Mouse (Mus musculus) forebrain, postnatal 0 days (tissue): ENCODE measurements around the gene Anks3. TPM values are rescaled to one million over a fixed set of nuclear protein-coding genes. Genes with fewer than 3 reads are reported as not detected.

Experiments used
- ATAC-seq: fragments of 200-750 bp; cut with Nextera tagmentation; 2 replicates; pipeline ENCODE4 v1.8.0; 2017; ENCODE audit warnings: mild to moderate bottlenecking, moderate library complexity
- DNase-seq: peaks from one replicate; pipeline ENCODE4 v3.0.0-alpha.2; 2015
- H3K27ac ChIP-seq: fragments of 300-500 bp; sonication (generic); 2 replicates; pipeline ENCODE4 v1.5.1; 2014; ENCODE audit warnings: low read depth, mild to moderate bottlenecking, antibody characterized with exemption, low read length, moderate library complexity, mixed read lengths
- H3K27me3 ChIP-seq: fragments of 300-500 bp; sonication (generic); 2 replicates; pipeline ENCODE4 v1.6.1; 2014; ENCODE audit warnings: mild to moderate bottlenecking, low read length, mixed read lengths; ENCODE audit not compliant: insufficient read depth
- H3K36me3 ChIP-seq: fragments of 300-500 bp; sonication (generic); 2 replicates; pipeline ENCODE4 v1.6.1; 2014; ENCODE audit warnings: mild to moderate bottlenecking, moderate library complexity; ENCODE audit not compliant: insufficient read depth
- H3K4me1 ChIP-seq: fragments of 300-500 bp; sonication (generic); 2 replicates; pipeline ENCODE4 v1.6.1; 2014; ENCODE audit warnings: antibody characterized with exemption; ENCODE audit not compliant: insufficient read depth
- H3K4me2 ChIP-seq: fragments of 300-500 bp; sonication (generic); 2 replicates; pipeline ENCODE4 v1.6.1; 2014; ENCODE audit warnings: low read depth, mild to moderate bottlenecking, moderate library complexity
- H3K4me3 ChIP-seq: fragments of 300-500 bp; sonication (generic); 2 replicates; pipeline ENCODE4 v1.5.1; 2014; ENCODE audit warnings: low read depth, low read length, mixed read lengths
- H3K9ac ChIP-seq: fragments of 300-500 bp; sonication (generic); 2 replicates; pipeline ENCODE4 v1.6.1; 2014; ENCODE audit warnings: mild to moderate bottlenecking
- H3K9me3 ChIP-seq: fragments of 300-500 bp; sonication (generic); 2 replicates; pipeline ENCODE4 v1.6.1; 2016; ENCODE audit warnings: low read length
- CTCF ChIP-seq: sonication (generic); IDR thresholded peaks from 2 replicates; pipeline ENCODE4 v1.5.1; 2016; ENCODE audit warnings: antibody characterized with exemption, control low read depth, low read depth
- whole genome bisulfite sequencing: fragments of 180-500 bp; shearing (Covaris S2); extraction: QIAGEN DNeasy Blood & Tissue Kit; methylation state at CpG from one replicate; pipeline ENCODE4 v1.1.7; 2014; 5-methylcytosine and 5-hydroxymethylcytosine counted together
- polyA plus RNA-seq: library from polyadenylated mRNA; unstranded; fragments of >200 nt; fragmentation: Nextera tagmentation; extraction: Ambion mirVana; gene quantifications from 2 replicates; pipeline ENCODE4 v1.2.1, GENCODE M21; 2015
- total RNA-seq: library from RNA; depleted of rRNA; stranded (reverse); fragments of >200 nt; gene quantifications from 2 replicates; pipeline ENCODE4 v1.2.3, GENCODE M21; 2014; rRNA removed

Gene Anks3
- 55.6 and 58.6 TPM in 2 replicates for total RNA-seq
- 34.8 and 37.6 TPM in 2 replicates for polyA plus RNA-seq

DNA sequence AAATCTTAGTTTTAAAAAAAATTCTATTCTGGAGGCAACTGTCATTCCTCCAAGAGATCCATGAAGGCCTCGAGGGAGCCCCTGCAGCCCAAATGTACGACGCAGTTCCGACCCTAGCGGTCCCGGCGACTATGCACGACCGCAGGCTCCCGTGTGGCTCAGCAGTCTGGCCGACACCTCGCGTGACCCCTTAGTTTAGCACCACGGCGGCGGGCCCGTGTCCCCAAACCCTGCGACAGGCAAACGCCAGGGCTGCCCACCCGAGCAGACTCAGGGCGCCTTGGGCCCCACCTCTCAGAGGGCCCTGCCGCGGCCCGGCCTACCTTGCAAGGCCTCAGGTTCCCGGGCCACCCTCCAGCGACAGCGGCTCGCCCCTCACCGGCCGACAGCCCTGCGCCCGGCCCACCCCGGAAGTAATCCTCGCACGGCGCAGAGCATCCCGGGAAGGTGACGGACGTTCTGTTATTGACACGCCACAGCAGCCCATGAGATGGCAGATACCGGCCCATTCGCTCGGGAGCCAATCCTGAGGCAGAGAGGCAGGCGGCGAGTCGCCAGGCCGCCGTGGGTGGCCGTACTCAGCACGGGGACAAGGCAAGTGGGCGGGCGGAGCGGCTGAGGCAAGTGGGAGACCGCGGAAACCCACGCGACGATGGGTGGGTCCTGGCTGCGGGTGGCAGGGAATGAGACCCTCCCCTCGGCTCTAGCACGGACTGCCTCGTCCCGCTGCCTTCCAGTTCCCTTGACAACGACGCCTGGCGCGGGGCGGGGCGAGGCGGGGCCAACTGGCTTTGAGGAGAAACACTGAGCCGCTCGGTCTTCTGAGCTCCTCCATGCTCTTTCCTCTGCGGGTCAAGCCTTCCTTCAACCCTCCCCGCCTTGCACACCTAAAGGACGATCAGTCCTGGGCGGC lies at the start of gene Anks3:
Anks3 (minus strand) TSS at position 409 of the 913 bp plus-strand sequence.
- peaks cover 6% of the 10 kb centered on the region; the same call in 1 of the 2 replicates for H3K36me3 ChIP-seq
- peaks cover 8% of the 10 kb centered on the region; the same call in 1 of the 2 replicates for H3K4me1 ChIP-seq
- no peak for TF ChIP-seq CTCF
- H3K4me2 ChIP-seq: peak within 1 kb of the TSS; percentile 78
- H3K4me3 ChIP-seq: peak within 1 kb of the TSS; percentile 83
- H3K27me3 ChIP-seq: no peaks in the 10 kb centered on the region
- no peaks in the 10 kb centered on the region for H3K9me3 ChIP-seq
- peak; percentile 99 for DNase-seq
- peak within 1 kb of the TSS; percentile 86 for H3K27ac ChIP-seq
- WGBS: 1% methylated on average over 76 of the region's 76 CpGs
- peak within 1 kb of the TSS; percentile 90 for H3K9ac ChIP-seq
- ATAC-seq: peak; percentile 97

DNA sequence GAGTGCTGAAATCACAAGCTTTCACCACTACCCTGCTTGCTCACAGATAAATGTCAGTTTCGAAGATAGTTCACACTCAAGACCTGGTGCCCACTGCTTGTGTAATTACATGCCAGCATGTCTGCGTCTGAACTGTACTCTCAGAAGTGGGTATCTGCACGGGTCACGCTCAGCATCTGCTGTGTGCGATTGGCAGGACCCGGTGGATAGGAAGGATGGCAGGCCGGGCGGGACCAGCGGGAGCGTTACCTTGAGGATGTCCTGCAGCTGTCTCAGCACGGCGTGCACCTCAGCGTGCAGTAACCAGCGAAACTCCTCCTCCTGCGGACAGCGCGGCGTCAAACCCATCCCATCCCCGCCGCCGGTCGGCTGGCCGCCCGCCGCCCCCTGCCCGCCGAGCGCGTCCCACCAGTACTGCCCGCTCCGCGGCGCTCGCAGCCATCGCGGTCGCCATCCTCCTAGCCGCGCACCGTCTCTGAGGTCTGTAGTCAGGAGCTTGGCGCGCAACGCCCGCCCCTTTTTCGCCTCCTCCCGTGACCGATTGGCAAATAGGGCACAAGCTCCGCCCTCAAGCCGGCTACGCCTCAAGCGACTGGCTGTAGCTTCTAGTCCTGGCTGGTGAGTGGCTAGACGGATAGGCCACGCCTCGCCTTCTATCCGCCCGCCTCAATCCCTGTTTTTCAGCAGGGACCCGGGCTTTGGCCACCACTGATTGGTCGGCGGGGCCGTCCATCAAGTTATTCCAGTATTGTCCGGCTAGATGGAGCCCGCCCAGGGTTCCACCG lies 49.2 kb upstream of the Anks3 start, which contains the start of gene Rogdi:
Rogdi (minus strand) TSS at position 500 of the 785 bp plus-strand sequence.
- Histone ChIP-seq H3K9me3 (no peaks in the 10 kb centered on the region), H3K36me3 (peaks cover 43% of the 10 kb centered on the region), H3K4me1 (0 out of 2 replicates have a peak, but pooled peaks cover 4% of the 10 kb centered on the region), H3K9ac (peak within 1 kb of the TSS; percentile 66), H3K4me3 (peak within 1 kb of the TSS; percentile 74), H3K4me2 (peak within 1 kb of the TSS; percentile 71), H3K27ac (peak within 1 kb of the TSS; percentile 85), H3K27me3 (no peaks in the 10 kb centered on the region)
- 1% methylated on average over 60 of the region's 63 CpGs for WGBS
- ATAC-seq (peak; percentile 99), DNase-seq (peak; percentile 99)
- TF ChIP-seq CTCF: peak; percentile 39

DNA sequence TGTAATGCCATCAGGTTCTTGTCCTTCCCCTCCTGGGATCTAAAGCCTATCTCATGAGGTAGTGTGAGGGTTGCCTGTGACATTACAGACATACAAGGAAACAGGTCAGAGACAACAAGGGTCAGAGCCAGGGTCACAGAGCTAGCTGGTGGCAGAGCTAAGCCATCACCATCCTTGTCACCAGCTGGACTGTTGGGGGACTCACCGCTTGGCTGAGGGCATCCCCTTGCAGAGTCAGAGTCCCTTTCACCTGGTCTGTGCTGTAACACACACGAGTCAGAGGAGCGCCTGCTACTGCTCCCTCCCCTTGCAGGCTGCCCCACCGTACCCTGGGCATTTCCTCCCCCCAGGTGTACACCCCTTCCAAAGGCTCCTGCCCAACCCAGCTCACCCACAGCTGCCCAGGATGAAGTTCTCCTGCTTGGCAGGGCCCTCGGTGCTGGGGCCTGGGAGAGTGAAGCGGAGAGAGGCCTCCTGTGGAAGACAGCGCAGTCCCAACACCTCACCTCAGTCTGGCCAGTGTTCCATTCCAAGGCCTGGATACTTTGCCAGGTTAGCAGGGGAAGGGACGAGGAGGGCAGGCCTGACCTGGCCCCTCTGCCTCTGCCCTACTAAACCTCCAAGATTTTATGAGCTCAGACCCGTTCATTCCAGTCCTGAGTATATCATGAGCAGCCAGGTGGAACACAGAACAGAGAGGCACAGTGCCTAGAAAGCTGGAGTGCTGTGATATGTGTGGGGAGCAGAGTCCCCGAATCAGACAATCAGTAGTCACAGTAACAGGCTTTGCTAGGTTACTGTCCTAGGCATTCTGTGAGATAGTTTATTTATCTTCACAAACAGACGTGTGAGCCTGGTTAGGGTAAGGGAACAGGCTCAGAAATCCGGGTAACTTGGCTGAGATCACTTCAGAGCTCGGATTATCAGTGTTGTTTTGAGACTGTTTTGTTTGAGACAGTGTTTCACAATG lies 48.3 kb upstream of the Anks3 start:
- no peak for ATAC-seq
- whole genome bisulfite sequencing: 50% methylated on average over 13 of the region's 13 CpGs
- H3K4me3 ChIP-seq: peak overlapping the region; percentile 74
- H3K27me3 ChIP-seq: no peaks in the 10 kb centered on the region
- no peak for TF ChIP-seq CTCF
- H3K4me2 ChIP-seq: peak overlapping the region; percentile 71
- H3K36me3 ChIP-seq: peaks cover 35% of the 10 kb centered on the region
- 0 out of 2 replicates have a peak, but pooled peaks cover 4% of the 10 kb centered on the region for H3K4me1 ChIP-seq
- H3K9me3 ChIP-seq: no peaks in the 10 kb centered on the region
- peak overlapping the region; percentile 66 for H3K9ac ChIP-seq
- no peak for DNase-seq
- peak overlapping the region; percentile 85; the same call in 1 of the 2 replicates for H3K27ac ChIP-seq

DNA sequence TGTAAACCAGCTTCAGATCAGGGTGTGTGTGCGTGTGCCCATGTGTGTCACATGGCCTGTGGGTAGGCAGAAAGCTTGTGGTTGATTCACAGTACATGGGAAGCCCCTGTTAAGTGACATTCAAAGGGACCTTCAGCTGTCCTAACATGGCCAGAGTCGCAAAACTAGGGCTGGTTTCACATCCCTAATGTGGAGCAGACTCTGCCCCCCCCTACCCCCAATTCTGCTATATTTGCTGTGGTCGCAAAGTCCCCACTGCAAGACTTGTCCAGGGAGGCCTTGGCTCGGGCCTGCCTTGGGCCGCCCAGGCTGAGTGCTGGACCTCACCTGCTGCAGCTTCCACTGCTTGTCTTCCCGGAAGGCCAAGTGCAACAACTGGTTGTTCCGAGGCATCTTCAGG lies 47.3 kb upstream of the Anks3 start:
- Histone ChIP-seq H3K4me1 (0 out of 2 replicates have a peak, but pooled peaks cover 4% of the 10 kb centered on the region), H3K36me3 (peaks cover 25% of the 10 kb centered on the region), H3K4me2 (no peak overlapping the region), H3K27me3 (no peaks in the 10 kb centered on the region), H3K9me3 (no peaks in the 10 kb centered on the region), H3K4me3 (no peak overlapping the region), H3K27ac (no peak overlapping the region), H3K9ac (no peak overlapping the region)
- no peak for DNase-seq
- TF ChIP-seq CTCF: no peak
- WGBS: 87% methylated on average over 7 of the region's 7 CpGs
- ATAC-seq: no peak

DNA sequence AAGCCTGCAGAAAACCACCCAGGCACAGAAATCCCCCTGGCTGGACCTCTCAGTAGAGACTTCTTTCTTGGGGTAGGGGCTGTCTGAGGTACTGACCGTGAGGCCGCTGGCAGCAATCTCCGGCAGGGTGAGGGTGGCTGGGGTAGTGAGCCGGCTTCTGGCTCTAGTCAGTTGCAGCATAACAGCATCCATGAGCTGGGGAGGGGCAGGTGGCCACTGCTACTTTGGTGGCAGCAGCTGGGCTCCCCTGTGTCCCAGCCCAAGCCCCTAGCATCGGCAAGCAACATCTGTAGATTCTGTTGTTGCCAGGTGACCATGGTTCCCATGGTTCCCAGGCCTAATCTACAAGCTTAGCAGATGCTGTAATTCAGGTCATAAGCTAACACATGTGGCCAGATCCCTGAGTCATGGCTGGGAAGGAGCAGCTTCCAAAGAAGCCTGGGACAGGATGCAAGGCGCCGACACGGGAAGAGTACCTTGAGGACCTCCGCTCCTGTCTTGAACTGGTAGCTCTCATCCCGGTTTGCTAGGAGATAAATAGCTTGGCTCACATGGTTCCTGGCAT lies 46.4 kb upstream of the Anks3 start:
- 0 out of 2 replicates have a peak, but pooled peaks cover 4% of the 10 kb centered on the region for H3K4me1 ChIP-seq
- no peak overlapping the region for H3K9ac ChIP-seq
- H3K36me3 ChIP-seq: peaks cover 17% of the 10 kb centered on the region
- no peak for TF ChIP-seq CTCF
- H3K4me3 ChIP-seq: no peak overlapping the region
- DNase-seq (no peak), ATAC-seq (no peak)
- 88% methylated on average over 10 of the region's 10 CpGs for WGBS
- H3K9me3 ChIP-seq: no peaks in the 10 kb centered on the region
- no peak overlapping the region for H3K27ac ChIP-seq
- H3K27me3 ChIP-seq: no peaks in the 10 kb centered on the region
- no peak overlapping the region for H3K4me2 ChIP-seq
